Mouse (Mus musculus) bone marrow, adult 2 months (tissue): ENCODE measurements around the gene Cep152.

ENCODE experiments used
- CTCF ChIP-seq: fragments of 200-500 bp; IDR thresholded peaks from 2 replicates; pipeline ENCODE4 v1.5.1; 2011; ENCODE audit warnings: low read length, control low read depth; ENCODE audit not compliant: control insufficient read depth, insufficient read depth
- POLR2A ChIP-seq: fragments of 200-500 bp; IDR thresholded peaks from 2 replicates; pipeline ENCODE4 v1.6.1; 2011; ENCODE audit warnings: low read depth, mild to moderate bottlenecking, control low read depth, low read length, borderline replicate concordance; ENCODE audit not compliant: control insufficient read depth

- TF ChIP-seq POLR2A (no peak), CTCF (no peak)
These were observed 35.6 kb downstream of the Cep152 start for GRCm38 (mm10) chr2:125589287-125589686.
